Comparison of ENCODE assay signal across 9 mouse cellular contexts in the genomic region with DNA sequence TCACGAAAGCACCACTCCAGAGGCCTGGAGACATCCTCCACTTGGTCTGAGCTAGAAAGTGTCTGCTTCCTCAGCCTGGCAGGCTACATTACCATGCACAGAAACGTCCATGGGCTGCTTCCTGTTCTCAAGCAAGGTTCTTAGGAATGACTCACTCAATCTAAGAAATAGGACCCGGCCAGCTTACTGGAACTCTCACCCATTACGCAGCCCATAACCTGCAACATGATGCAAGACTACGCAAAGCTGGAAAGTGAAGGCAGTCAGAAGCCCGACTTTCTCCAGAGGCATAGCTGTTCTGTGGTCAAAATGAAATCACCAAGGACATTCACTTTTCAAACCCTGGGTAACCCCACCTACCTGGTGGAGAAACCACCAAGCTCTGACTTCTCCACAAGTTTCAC. TPM values are rescaled to one million over a fixed set of nuclear protein-coding genes. Genes with fewer than 3 reads are reported as not detected.
A peak's percentile ranks its signal among the peaks of the same experiment; 100 is the strongest.
DNase-seq lines count a peak whose midpoint lies in the region; ATAC-seq and TF ChIP-seq lines count a peak whose summit lies in the region.
"Had no signal": no experiment of that assay in that cellular context is flagged by ENCODE, and none has a peak within 500 bp of the region (broad histone marks: within the 10 kb centered on the region; RNA-seq: fewer than 3 reads in every experiment).

No protein-coding gene starts in this region.

- peaks cover 18% of the 10 kb centered on the region for H3K4me1 ChIP-seq in kidney, postnatal 0 days (replicated peaks; ENCODE audit: insufficient read depth, low read length)
- peaks cover 58% of the 10 kb centered on the region for H3K4me1 ChIP-seq in G1E (ENCODE audit: insufficient read depth, low read depth, low read length)
- H3K4me1 ChIP-seq in heart, embryonic 16.5 days (ENCODE audit: control insufficient read depth, insufficient read depth, low read length), result peaks cover 70% of the 10 kb centered on the region
- H3K4me1 ChIP-seq in forebrain, embryonic 11.5 days (replicated peaks; ENCODE audit: control insufficient read depth, insufficient read depth, low read length), result no peaks in the 10 kb centered on the region
- no peaks in the 10 kb centered on the region; the same call in 1 of the 2 replicates for H3K4me1 ChIP-seq in midbrain, postnatal 0 days (ENCODE audit: insufficient read depth, low read length)

- no peak overlapping the region for H3K4me2 ChIP-seq in kidney, postnatal 0 days (ENCODE audit: low read length)
- no peak overlapping the region for H3K4me2 ChIP-seq in heart, embryonic 16.5 days (ENCODE audit: low read depth, low read length)
- H3K4me2 ChIP-seq in forebrain, embryonic 11.5 days (ENCODE audit: low read depth, low read length, severe bottlenecking), result no peak overlapping the region
- no peak overlapping the region for H3K4me2 ChIP-seq in midbrain, postnatal 0 days (ENCODE audit: low read depth, low read length, poor library complexity, severe bottlenecking)
- H3K4me2 ChIP-seq: hindbrain, embryonic 14.5 days had no signal

- 49% methylated on average over 6 of the region's 6 CpGs for WGBS in kidney, postnatal 0 days
- 55% methylated on average over 6 of the region's 6 CpGs for WGBS in heart, embryonic 16.5 days
- 87% methylated on average over 6 of the region's 6 CpGs for WGBS in forebrain, embryonic 11.5 days
- 80% methylated on average over 6 of the region's 6 CpGs for WGBS in midbrain, postnatal 0 days

- peak overlapping the region; percentile 31; the same call in 1 of the 2 replicates for H3K9ac ChIP-seq in kidney, postnatal 0 days (ENCODE audit: low read depth, low read length)
- H3K9ac ChIP-seq in heart, embryonic 16.5 days (ENCODE audit: low read length), result 0 out of 2 replicates have a peak overlapping the region, but pooled peaks have one; percentile 15
- no peak overlapping the region for H3K9ac ChIP-seq in forebrain, embryonic 11.5 days (ENCODE audit: low read length)
- no peak overlapping the region for H3K9ac ChIP-seq in midbrain, postnatal 0 days (replicated peaks; ENCODE audit: low read length, poor library complexity, severe bottlenecking)
- H3K9ac ChIP-seq: hindbrain, embryonic 14.5 days had no signal

- H3K36me3 ChIP-seq in kidney, postnatal 0 days (ENCODE audit: insufficient read depth, low read length), result 0 out of 2 replicates have a peak, but pooled peaks cover 3% of the 10 kb centered on the region
- peaks cover 73% of the 10 kb centered on the region for H3K36me3 ChIP-seq in G1E (replicated peaks)
- no peaks in the 10 kb centered on the region for H3K36me3 ChIP-seq in heart, embryonic 16.5 days (ENCODE audit: control insufficient read depth, insufficient read depth)
- H3K36me3 ChIP-seq in forebrain, embryonic 11.5 days (ENCODE audit: control insufficient read depth, insufficient read depth, low read length), result no peaks in the 10 kb centered on the region
- no peaks in the 10 kb centered on the region for H3K36me3 ChIP-seq in midbrain, postnatal 0 days (ENCODE audit: insufficient read depth, low read length)

- no peaks in the 10 kb centered on the region for H3K9me3 ChIP-seq in kidney, postnatal 0 days (replicated peaks; ENCODE audit: low read length)
- H3K9me3 ChIP-seq in G1E (replicated peaks), result no peaks in the 10 kb centered on the region
- no peaks in the 10 kb centered on the region for H3K9me3 ChIP-seq in heart, embryonic 16.5 days (replicated peaks; ENCODE audit: control insufficient read depth, low read length)
- no peaks in the 10 kb centered on the region for H3K9me3 ChIP-seq in forebrain, embryonic 11.5 days (ENCODE audit: control insufficient read depth, low read length)
- no peaks in the 10 kb centered on the region for H3K9me3 ChIP-seq in midbrain, postnatal 0 days (ENCODE audit: low read length)

- no peak for ATAC-seq in kidney, postnatal 0 days (replicated peaks; ENCODE audit: low FRiP score, low read depth)
- peak; percentile 30; the same call in 1 of the 2 replicates for ATAC-seq in G1E (ENCODE audit: extremely low read depth, insufficient number of reproducible peaks, low FRiP score, poor library complexity, severe bottlenecking)
- ATAC-seq in heart, embryonic 16.5 days (replicated peaks; ENCODE audit: extremely low read depth, insufficient read depth, low FRiP score), result no peak
- no peak for ATAC-seq in forebrain, embryonic 11.5 days (replicated peaks; ENCODE audit: low FRiP score)
- ATAC-seq in midbrain, postnatal 0 days (ENCODE audit: low FRiP score), result no peak

- no peak overlapping the region for H3K4me3 ChIP-seq in kidney, postnatal 0 days (replicated peaks; ENCODE audit: low read depth, low read length)
- no peak overlapping the region for H3K4me3 ChIP-seq in G1E (ENCODE audit: low read depth, low read length)
- H3K4me3 ChIP-seq in heart, embryonic 16.5 days (ENCODE audit: low read length), result no peak overlapping the region
- no peak overlapping the region for H3K4me3 ChIP-seq in forebrain, embryonic 11.5 days (ENCODE audit: low read depth, low read length)
- no peak overlapping the region for H3K4me3 ChIP-seq in midbrain, postnatal 0 days (ENCODE audit: low read depth, low read length)

- H3K27ac ChIP-seq in kidney, postnatal 0 days, result peak overlapping the region; percentile 75
- peak overlapping the region; percentile 57 for H3K27ac ChIP-seq in heart, embryonic 16.5 days (ENCODE audit: low read length)
- H3K27ac ChIP-seq in forebrain, embryonic 11.5 days (ENCODE audit: low read depth, low read length), result no peak overlapping the region
- no peak overlapping the region for H3K27ac ChIP-seq in midbrain, postnatal 0 days (ENCODE audit: low read depth, low read length)
- H3K27ac ChIP-seq: hindbrain, embryonic 14.5 days had no signal

- TF ChIP-seq CTCF in kidney, postnatal 0 days (IDR thresholded peaks at IDR 0.05; ENCODE audit: low read depth), result no peak
- no peak for TF ChIP-seq CTCF in G1E (IDR thresholded peaks at IDR 0.05; ENCODE audit: low read depth, low read length)
- TF ChIP-seq CTCF in midbrain, postnatal 0 days (IDR thresholded peaks at IDR 0.05), result no peak

- DNase-seq in kidney, postnatal 0 days (ENCODE audit: low spot score), result no peak
- DNase-seq in kidney, adult 18-20 months, result no peak
- peak; percentile 16 for DNase-seq in G1E (ENCODE audit: low spot score)
- DNase-seq in monocyte, adult 2 months (ENCODE audit: low read depth in 1 of 2, low spot score in 2 of 2), result peak; percentile 62 to 76
- DNase-seq in forebrain, embryonic 11.5 days (ENCODE audit: low spot score), result no peak
- DNase-seq in layer of hippocampus, postnatal 10 days (ENCODE audit: low spot score in 2 of 2), result no peak
- no peak for DNase-seq in midbrain, postnatal 0 days (ENCODE audit: low spot score)

- H3K27me3 ChIP-seq in kidney, postnatal 0 days (ENCODE audit: insufficient read depth, low read length), result no peaks in the 10 kb centered on the region
- H3K27me3 ChIP-seq in G1E (ENCODE audit: insufficient read depth, low read length), result no peaks in the 10 kb centered on the region
- H3K27me3 ChIP-seq in heart, embryonic 16.5 days (ENCODE audit: control insufficient read depth, insufficient read depth, low read length), result no peaks in the 10 kb centered on the region
- no peaks in the 10 kb centered on the region for H3K27me3 ChIP-seq in forebrain, embryonic 11.5 days (ENCODE audit: control insufficient read depth, insufficient read depth, low read length)
- H3K27me3 ChIP-seq in midbrain, postnatal 0 days (ENCODE audit: insufficient read depth, low read length), result no peaks in the 10 kb centered on the region

RNA-seq across cellular contexts. Expression of gene Nfe2l2, which starts 19.0 kb away (rescaled TPM):
- 96.6 and 97.0 TPM in 2 replicates for polyA plus RNA-seq in kidney, postnatal 0 days (2015; fragmentation: Nextera tagmentation; extraction: Ambion mirVana)
- total RNA-seq in G1E (2014; fragmentation: Nextera tagmentation) (104 and 113 TPM in 2 replicates), G1E (2017) (96.8 and 99.5 TPM in 2 replicates)
- polyA plus RNA-seq in G1E (2012), result 9.1 and 12.4 TPM in 2 replicates
- 58.3 and 61.3 TPM in 2 replicates for polyA plus RNA-seq in heart, embryonic 16.5 days (2015; fragmentation: Nextera tagmentation; extraction: Ambion mirVana)
- 26.8 and 27.0 TPM in 2 replicates for polyA plus RNA-seq in forebrain, embryonic 11.5 days (2014; fragmentation: Nextera tagmentation; extraction: Ambion mirVana)
- 10 to 100 TPM in 1 of 2 experiments, 1 to 10 TPM in 1; 9.9 to 10.4 TPM for total RNA-seq in layer of hippocampus, postnatal 10 days (2021)
- total RNA-seq in midbrain, postnatal 0 days (2014; rRNA removed), result 8.9 and 9.0 TPM in 2 replicates
- 11.3 and 12.5 TPM in 2 replicates for polyA plus RNA-seq in midbrain, postnatal 0 days (2015; fragmentation: Nextera tagmentation; extraction: Ambion mirVana)

RNA-seq across cellular contexts. Expression of gene Hnrnpa3, which starts 26.4 kb away (rescaled TPM):
- polyA plus RNA-seq in kidney, postnatal 0 days (2015; fragmentation: Nextera tagmentation; extraction: Ambion mirVana), result 240 and 270 TPM in 2 replicates
- total RNA-seq in G1E (2014; fragmentation: Nextera tagmentation) (576 and 627 TPM in 2 replicates), G1E (2017) (136 and 215 TPM in 2 replicates)
- polyA plus RNA-seq in G1E (2012), result 283 and 509 TPM in 2 replicates
- 139 and 182 TPM in 2 replicates for polyA plus RNA-seq in heart, embryonic 16.5 days (2015; fragmentation: Nextera tagmentation; extraction: Ambion mirVana)
- polyA plus RNA-seq in forebrain, embryonic 11.5 days (2014; fragmentation: Nextera tagmentation; extraction: Ambion mirVana), result 318 and 325 TPM in 2 replicates
- 100 to 1,000 TPM; 380 to 423 TPM for total RNA-seq in layer of hippocampus, postnatal 10 days (2021)
- 83.7 and 116 TPM in 2 replicates for total RNA-seq in midbrain, postnatal 0 days (2014; rRNA removed)
- polyA plus RNA-seq in midbrain, postnatal 0 days (2015; fragmentation: Nextera tagmentation; extraction: Ambion mirVana), result 87.7 and 96.6 TPM in 2 replicates

Comparison
In these comparisons a context has a peak if more than half of its experiments do, and no peak if none do; other contexts are left out.
1. DNase-seq: peak in G1E (single experiment) and monocyte, adult 2 months (2 of 2); none in kidney, postnatal 0 days (single experiment), kidney, adult 18-20 months (single experiment), forebrain, embryonic 11.5 days (single experiment), layer of hippocampus, postnatal 10 days (0 of 2) and midbrain, postnatal 0 days (single experiment).
2. H3K27ac ChIP-seq: peak in kidney, postnatal 0 days (single experiment) and heart, embryonic 16.5 days (single experiment); none in forebrain, embryonic 11.5 days (single experiment) and midbrain, postnatal 0 days (single experiment).
3. H3K9ac ChIP-seq: peak in kidney, postnatal 0 days (single experiment) and heart, embryonic 16.5 days (single experiment); none in forebrain, embryonic 11.5 days (single experiment) and midbrain, postnatal 0 days (single experiment).